Mouse (Mus musculus) thymus, postnatal 0 days (tissue): ENCODE measurements around the gene Prodh2. TPM values are rescaled to one million over a fixed set of nuclear protein-coding genes. Genes with fewer than 3 reads are reported as not detected.
"Not testable (repeated sequence)": the region's sequence is repeated elsewhere in the genome, so short reads cannot be mapped to it uniquely, and the experiment has no call there.

Source experiments
- DNase-seq: peaks from one replicate; pipeline ENCODE4 v3.0.0-alpha.2; 2015; ENCODE audit warnings: low spot score
- polyA plus RNA-seq: library from polyadenylated mRNA; unstranded; fragments of >200 nt; fragmentation: Nextera tagmentation; extraction: Ambion mirVana; gene quantifications from 2 replicates; pipeline ENCODE4 v1.2.1, GENCODE M21; 2015

Gene Prodh2
- polyA plus RNA-seq: not detected in 2 replicates

GRCm38 (mm10) chr7:30493401-30493931 lies at the start of gene Prodh2:
Gene Prodh2, plus strand, starts transcription at chr7:30493622.
- DNase-seq: no peak

- DNase-seq: no peak
Observed at GRCm38 (mm10) chr7:30443696-30444095, 49.7 kb upstream of the Prodh2 start.

GRCm38 (mm10) chr7:30444154-30444970 lies 49.1 kb upstream of the Prodh2 start:
- DNase-seq: no peak

GRCm38 (mm10) chr7:30444971-30445751 lies 48.3 kb upstream of the Prodh2 start, which contains the start of gene Aplp1:
Gene Aplp1, minus strand, starts transcription at chr7:30445535.
- DNase-seq: peak; percentile 23

GRCm38 (mm10) chr7:30450241-30450640 lies 43.2 kb upstream of the Prodh2 start:
- DNase-seq: no peak

- DNase-seq: no peak
Observed at GRCm38 (mm10) chr7:30453327-30453726, 40.1 kb upstream of the Prodh2 start.

- DNase-seq: peak; percentile 31
Observed at GRCm38 (mm10) chr7:30453766-30454165, 39.7 kb upstream of the Prodh2 start.

- no peak for DNase-seq
Observed at GRCm38 (mm10) chr7:30454259-30454658, 39.2 kb upstream of the Prodh2 start.

GRCm38 (mm10) chr7:30456487-30456886 lies 36.9 kb upstream of the Prodh2 start:
- no peak for DNase-seq

- DNase-seq: no peak
Observed at GRCm38 (mm10) chr7:30456911-30457628, 36.4 kb upstream of the Prodh2 start.

- DNase-seq: no peak
Observed at GRCm38 (mm10) chr7:30457629-30458330, 35.6 kb upstream of the Prodh2 start, which contains the start of the genes Kirrel2 and Nphs1. Gene Kirrel2, minus strand, starts transcription at chr7:30457690. Gene Nphs1, plus strand, starts transcription at chr7:30458315.

GRCm38 (mm10) chr7:30459484-30459883 lies 33.9 kb upstream of the Prodh2 start:
- DNase-seq: no peak

GRCm38 (mm10) chr7:30463568-30463967 lies 29.9 kb upstream of the Prodh2 start:
- no peak for DNase-seq

- no peak for DNase-seq
Observed at GRCm38 (mm10) chr7:30463996-30464395, 29.4 kb upstream of the Prodh2 start.

GRCm38 (mm10) chr7:30464816-30465300 lies 28.6 kb upstream of the Prodh2 start:
- DNase-seq: no peak

- DNase-seq: peak; percentile 64
Observed at GRCm38 (mm10) chr7:30472411-30472810, 21.0 kb upstream of the Prodh2 start.

GRCm38 (mm10) chr7:30474999-30475398 lies 18.4 kb upstream of the Prodh2 start:
- no peak for DNase-seq

GRCm38 (mm10) chr7:30476136-30476535 lies 17.3 kb upstream of the Prodh2 start:
- not testable (repeated sequence) for DNase-seq

GRCm38 (mm10) chr7:30477415-30478381 lies 15.7 kb upstream of the Prodh2 start:
- DNase-seq: no peak
